Mouse (Mus musculus) liver, embryonic 14 days (tissue): ENCODE results near the gene Lyar. TPM values are rescaled to one million over a fixed set of nuclear protein-coding genes. Genes with fewer than 3 reads are reported as not detected.

Experiments used
- polyA plus RNA-seq: library from polyadenylated mRNA; depleted of rRNA; stranded (reverse); fragments of >200 nt; gene quantifications from 2 replicates; pipeline ENCODE4 v1.2.3, GENCODE M21; 2012; rRNA removed

Lyar gene
- 55.3 and 55.6 TPM in 2 replicates for polyA plus RNA-seq

DNA sequence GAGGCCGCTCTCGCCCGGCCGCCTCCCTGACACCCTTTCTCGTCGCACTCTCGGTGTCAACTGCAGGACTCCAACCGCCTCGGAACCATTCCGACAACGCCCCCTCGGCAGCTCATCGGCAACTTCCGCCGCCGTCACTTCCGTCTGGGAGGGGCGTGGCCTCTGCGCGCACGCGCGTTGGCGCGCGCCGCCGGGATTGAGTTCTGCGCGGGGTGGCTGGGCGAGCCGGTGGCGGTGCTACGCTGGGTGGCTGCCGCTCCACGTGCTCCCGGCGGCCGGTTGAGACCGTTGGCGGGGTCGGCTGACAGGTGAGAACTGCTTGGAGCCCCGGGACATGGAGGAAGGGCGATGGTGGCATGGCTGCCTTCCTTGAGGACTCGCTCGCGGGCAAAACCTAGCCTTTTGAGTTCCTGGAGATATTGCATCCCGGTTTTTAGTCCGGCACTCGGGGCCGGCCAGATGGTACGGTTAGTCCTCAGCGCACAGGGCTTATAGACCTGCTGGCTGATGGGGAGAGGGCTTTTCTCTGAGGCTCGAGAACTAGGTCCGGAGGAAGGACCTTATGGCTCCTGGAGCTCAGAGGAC is at the start of gene Lyar, which contains the start of gene Zbtb49:
Gene Lyar, plus strand, starts transcription at position 143 of the 585 bp plus-strand sequence.
Gene Zbtb49, minus strand, starts transcription at position 130 of the 585 bp plus-strand sequence.

DNA sequence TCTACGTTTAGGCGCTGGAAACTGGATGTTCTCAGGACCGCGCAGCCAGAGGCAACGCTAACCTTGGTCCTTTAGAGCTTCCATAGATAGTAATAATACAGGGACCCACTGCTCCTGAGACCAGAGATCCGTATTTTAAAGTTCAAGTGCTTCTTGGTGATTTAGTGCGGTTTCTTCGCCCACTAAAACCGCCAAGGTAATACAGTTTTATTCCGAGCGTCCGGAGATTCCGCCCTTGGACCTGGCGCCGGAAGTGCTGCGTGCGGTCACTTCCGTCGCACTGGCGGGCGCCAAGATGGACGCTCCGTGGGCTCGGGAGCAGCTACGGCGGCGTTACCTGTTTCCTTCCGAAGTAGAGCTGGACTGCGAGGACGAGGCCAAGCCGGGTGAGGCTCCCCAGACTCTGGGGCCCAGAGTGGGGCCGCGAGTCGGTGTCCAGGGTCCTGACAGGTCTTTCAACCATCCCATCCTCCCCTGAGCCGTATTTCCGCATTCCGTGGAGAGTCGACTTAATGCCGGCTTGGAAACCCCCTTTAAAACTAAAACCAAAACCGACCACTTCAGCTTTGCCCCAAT is 39.9 kb downstream of the Lyar start, which contains the start of gene Tmem128:
Gene Tmem128, plus strand, starts transcription at position 79 of the 576 bp plus-strand sequence.

DNA sequence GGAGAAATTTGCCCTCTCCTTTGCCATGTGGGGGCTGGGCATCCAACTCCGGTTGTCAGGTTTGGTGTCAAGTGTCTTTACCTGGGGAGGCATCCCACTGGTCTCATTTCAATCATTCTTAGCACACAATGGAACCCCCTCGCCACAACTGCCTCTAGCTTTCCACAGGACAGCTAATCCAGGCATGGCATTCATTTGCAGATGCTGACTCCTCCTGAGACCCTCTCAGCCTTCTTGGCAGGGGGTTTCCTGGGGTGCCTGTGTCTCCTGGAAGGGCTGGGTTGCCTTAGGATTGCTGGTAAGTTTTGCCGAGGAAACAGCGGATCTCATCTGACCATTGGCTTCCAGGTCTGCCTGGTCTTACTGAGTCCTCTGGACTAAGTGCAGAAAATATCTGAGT is 55.5 kb downstream of the Lyar start, which contains the start of gene Otop1:
Gene Otop1, plus strand, starts transcription at position 202 of the 400 bp plus-strand sequence.

Other genes with a start within 250 kb of the Lyar start
- gene Stx18, start 181.7 kb upstream of the Lyar start, polyA plus RNA-seq = 9.7 and 10.2 TPM in 2 replicates
- gene Nsg1, start 60.6 kb upstream of the Lyar start, polyA plus RNA-seq = 1.2 and 1.3 TPM in 2 replicates
- 3.3 and 3.6 TPM in 2 replicates for gene Zbtb49, start within 50 bp of the Lyar start, polyA plus RNA-seq
- gene Tmem128, start 39.7 kb downstream of the Lyar start, polyA plus RNA-seq = 25.1 and 31.8 TPM in 2 replicates
- not detected in 2 replicates for gene Otop1, start 55.5 kb downstream of the Lyar start, polyA plus RNA-seq
- gene Drd5, start 98.9 kb downstream of the Lyar start, polyA plus RNA-seq = not detected in 2 replicates